Mouse (Mus musculus): ENCODE data around the gene Rlf. TPM values are rescaled to one million over a fixed set of nuclear protein-coding genes. Genes with fewer than 3 reads are reported as not detected.

The Rlf gene
- polyA plus RNA-seq, 1 experiment = 1.2 TPM

- WGBS = 85% methylated on average over 4 of the region's 4 CpGs
- H3K27ac ChIP-seq (ENCODE audit: insufficient read depth, low read depth, low read length) = no peak overlapping the region
- TF ChIP-seq CTCF (IDR thresholded peaks at IDR 0.05; ENCODE audit: extremely low read depth, insufficient read length, insufficient replicate concordance, low read depth, low read length) (no peak), POLR2A (IDR thresholded peaks at IDR 0.05; ENCODE audit: low read depth, low read length) (no peak)
These were observed 17.0 kb downstream of the Rlf start for GRCm38 (mm10) chr4:121197856-121198255.

GRCm38 (mm10) chr4:121196995-121197394 is 17.9 kb downstream of the Rlf start:
- Histone ChIP-seq H3K4me3 (ENCODE audit: low read depth, low read length) (no peak overlapping the region), H3K36me3 (ENCODE audit: control insufficient read depth, insufficient read depth, low read length) (0 out of 2 replicates have a peak, but pooled peaks cover under 1% of the 10 kb centered on the region), H3K27ac (ENCODE audit: insufficient read depth, low read depth, low read length) (no peak overlapping the region), H3K27me3 (ENCODE audit: control insufficient read depth, insufficient read depth, low read length) (no peaks in the 10 kb centered on the region), H3K4me1 (ENCODE audit: control insufficient read depth, insufficient read depth, insufficient read length, low read length) (no peaks in the 10 kb centered on the region)
- TF ChIP-seq POLR2A (IDR thresholded peaks at IDR 0.05; ENCODE audit: low read depth, low read length) (no peak), CTCF (IDR thresholded peaks at IDR 0.05; ENCODE audit: extremely low read depth, insufficient read length, insufficient replicate concordance, low read depth, low read length) (no peak)
- WGBS = 89% methylated on average over 4 of the region's 4 CpGs

More at GRCm38 (mm10) chr4:121197856-121198255, 17.0 kb downstream of the Rlf start:
- Histone ChIP-seq H3K27me3 (ENCODE audit: control insufficient read depth, insufficient read depth, low read length) (no peaks in the 10 kb centered on the region), H3K36me3 (ENCODE audit: control insufficient read depth, insufficient read depth, low read length) (no peaks in the 10 kb centered on the region), H3K4me1 (ENCODE audit: control insufficient read depth, insufficient read depth, insufficient read length, low read length) (no peaks in the 10 kb centered on the region), H3K4me3 (ENCODE audit: low read depth, low read length) (no peak overlapping the region)

- H3K27ac ChIP-seq (ENCODE audit: insufficient read depth, low read depth, low read length) = no peak overlapping the region
- H3K36me3 ChIP-seq (ENCODE audit: control insufficient read depth, insufficient read depth, low read length) = 0 out of 2 replicates have a peak, but pooled peaks cover 2% of the 10 kb centered on the region
- WGBS = 77% methylated on average over 2 of the region's 2 CpGs
- H3K4me1 ChIP-seq (ENCODE audit: control insufficient read depth, insufficient read depth, insufficient read length, low read length) = no peaks in the 10 kb centered on the region
- no peaks in the 10 kb centered on the region for H3K27me3 ChIP-seq (ENCODE audit: control insufficient read depth, insufficient read depth, low read length)
- no peak overlapping the region for H3K4me3 ChIP-seq (ENCODE audit: low read depth, low read length)
- TF ChIP-seq CTCF (IDR thresholded peaks at IDR 0.05; ENCODE audit: extremely low read depth, insufficient read length, insufficient replicate concordance, low read depth, low read length) (no peak), POLR2A (IDR thresholded peaks at IDR 0.05; ENCODE audit: low read depth, low read length) (no peak)
These were observed 18.7 kb downstream of the Rlf start for GRCm38 (mm10) chr4:121196205-121196604.

GRCm38 (mm10) chr4:121194736-121195135 is 20.1 kb downstream of the Rlf start:
- Histone ChIP-seq H3K36me3 (ENCODE audit: control insufficient read depth, insufficient read depth, low read length) (peaks cover 3% of the 10 kb centered on the region; the same call in 1 of the 2 replicates), H3K4me3 (ENCODE audit: low read depth, low read length) (no peak overlapping the region), H3K4me1 (ENCODE audit: control insufficient read depth, insufficient read depth, insufficient read length, low read length) (no peaks in the 10 kb centered on the region), H3K27me3 (ENCODE audit: control insufficient read depth, insufficient read depth, low read length) (no peaks in the 10 kb centered on the region), H3K27ac (ENCODE audit: insufficient read depth, low read depth, low read length) (no peak overlapping the region)
- TF ChIP-seq CTCF (IDR thresholded peaks at IDR 0.05; ENCODE audit: extremely low read depth, insufficient read length, insufficient replicate concordance, low read depth, low read length) (no peak), POLR2A (IDR thresholded peaks at IDR 0.05; ENCODE audit: low read depth, low read length) (no peak)

GRCm38 (mm10) chr4:121192306-121192705 is 22.6 kb downstream of the Rlf start:
- TF ChIP-seq CTCF (IDR thresholded peaks at IDR 0.05; ENCODE audit: extremely low read depth, insufficient read length, insufficient replicate concordance, low read depth, low read length) (no peak), POLR2A (IDR thresholded peaks at IDR 0.05; ENCODE audit: low read depth, low read length) (no peak)
- WGBS = 89% methylated on average over 2 of the region's 2 CpGs

GRCm38 (mm10) chr4:121189341-121189740 is 25.5 kb downstream of the Rlf start:
- Histone ChIP-seq H3K27ac (ENCODE audit: insufficient read depth, low read depth, low read length) (no peak overlapping the region), H3K4me1 (ENCODE audit: control insufficient read depth, insufficient read depth, insufficient read length, low read length) (no peaks in the 10 kb centered on the region), H3K4me3 (ENCODE audit: low read depth, low read length) (no peak overlapping the region), H3K27me3 (ENCODE audit: control insufficient read depth, insufficient read depth, low read length) (no peaks in the 10 kb centered on the region), H3K36me3 (ENCODE audit: control insufficient read depth, insufficient read depth, low read length) (peaks cover 22% of the 10 kb centered on the region)
- TF ChIP-seq CTCF (IDR thresholded peaks at IDR 0.05; ENCODE audit: extremely low read depth, insufficient read length, insufficient replicate concordance, low read depth, low read length) (no peak), POLR2A (IDR thresholded peaks at IDR 0.05; ENCODE audit: low read depth, low read length) (no peak)
- WGBS = 67% methylated on average over 3 of the region's 3 CpGs

More at GRCm38 (mm10) chr4:121192306-121192705, 22.6 kb downstream of the Rlf start:
- Histone ChIP-seq H3K4me1 (ENCODE audit: control insufficient read depth, insufficient read depth, insufficient read length, low read length) (no peaks in the 10 kb centered on the region), H3K27ac (ENCODE audit: insufficient read depth, low read depth, low read length) (no peak overlapping the region), H3K4me3 (ENCODE audit: low read depth, low read length) (no peak overlapping the region), H3K36me3 (ENCODE audit: control insufficient read depth, insufficient read depth, low read length) (peaks cover 14% of the 10 kb centered on the region), H3K27me3 (ENCODE audit: control insufficient read depth, insufficient read depth, low read length) (no peaks in the 10 kb centered on the region)

GRCm38 (mm10) chr4:121179669-121180068 is 35.2 kb downstream of the Rlf start:
- H3K4me1 ChIP-seq (ENCODE audit: control insufficient read depth, insufficient read depth, insufficient read length, low read length) = no peaks in the 10 kb centered on the region
- H3K4me3 ChIP-seq (ENCODE audit: low read depth, low read length) = no peak overlapping the region
- no peak overlapping the region for H3K27ac ChIP-seq (ENCODE audit: insufficient read depth, low read depth, low read length)
- H3K36me3 ChIP-seq (ENCODE audit: control insufficient read depth, insufficient read depth, low read length) = peaks cover 16% of the 10 kb centered on the region
- no peaks in the 10 kb centered on the region for H3K27me3 ChIP-seq (ENCODE audit: control insufficient read depth, insufficient read depth, low read length)
- WGBS = 94% methylated on average over 3 of the region's 3 CpGs
- TF ChIP-seq CTCF (IDR thresholded peaks at IDR 0.05; ENCODE audit: extremely low read depth, insufficient read length, insufficient replicate concordance, low read depth, low read length) = no peak
- no peak for TF ChIP-seq POLR2A (IDR thresholded peaks at IDR 0.05; ENCODE audit: low read depth, low read length)

Data from small intestine, adult 2 months (tissue).